Mouse (Mus musculus) MEL (cell line): ENCODE data around the gene Aptx. TPM values are rescaled to one million over a fixed set of nuclear protein-coding genes. Genes with fewer than 3 reads are reported as not detected.

Experiments
- DNase-seq: peaks from one replicate; pipeline ENCODE4 v3.0.0; 2011; ENCODE audit warnings: low read depth, low spot score
- H3K27ac ChIP-seq: 2 replicates; pipeline ENCODE4 v1.5.1; 2012; ENCODE audit warnings: low read depth, mild to moderate bottlenecking, control low read depth, low read length, moderate library complexity; ENCODE audit not compliant: control insufficient read depth
- H3K27me3 ChIP-seq, 2 experiments: fragments of 150-350 bp in 1 of 2; sonication (generic) in 1 of 2; 2 replicates each; pipeline ENCODE4 v1.6.1; 2012; ENCODE audit warnings: low read length in 2 of 2, mild to moderate bottlenecking in 2 of 2, improper control_type of control experiment in 1 of 2, moderate library complexity in 1 of 2; ENCODE audit not compliant: insufficient read depth in 2 of 2, control insufficient read depth in 1 of 2
- H3K36me3 ChIP-seq, 2 experiments: 2 replicates each; pipeline ENCODE4 v1.6.1; 2012 to 2014; ENCODE audit warnings: low read length in 2 of 2, improper control_type of control experiment in 1 of 2, inconsistent platforms in 1 of 2, mild to moderate bottlenecking in 1 of 2; ENCODE audit not compliant: insufficient read depth in 2 of 2, control insufficient read depth in 1 of 2
- H3K4me1 ChIP-seq, 2 experiments: fragments of 150-350 bp in 1 of 2; sonication (generic) in 1 of 2; 2 replicates each; pipeline ENCODE4 v1.6.1; 2012; ENCODE audit warnings: low read length in 2 of 2, improper control_type of control experiment in 1 of 2, mild to moderate bottlenecking in 1 of 2; ENCODE audit not compliant: insufficient read depth in 2 of 2, control insufficient read depth in 1 of 2
- H3K4me3 ChIP-seq, 2 experiments: fragments of 150-350 bp in 1 of 2; sonication (generic) in 1 of 2; 2 replicates each; pipeline ENCODE4 v1.5.1; 2012; ENCODE audit warnings: low read depth in 2 of 2, low read length in 2 of 2, mild to moderate bottlenecking in 2 of 2, moderate library complexity in 2 of 2, control low read depth in 1 of 2, improper control_type of control experiment in 1 of 2; ENCODE audit not compliant: control insufficient read depth in 1 of 2, insufficient read depth in 1 of 2
- H3K79me2 ChIP-seq: 2 replicates; pipeline ENCODE4 v1.6.1; 2012; ENCODE audit warnings: mild to moderate bottlenecking, low read length, moderate library complexity; ENCODE audit not compliant: control insufficient read depth, poor library complexity, insufficient read depth
- H3K9ac ChIP-seq: 2 replicates; pipeline ENCODE4 v1.6.1; 2012; ENCODE audit warnings: low read depth, mild to moderate bottlenecking, control low read depth, low read length, moderate library complexity; ENCODE audit not compliant: control insufficient read depth, poor library complexity, severe bottlenecking
- H3K9me3 ChIP-seq: fragments of 150-350 bp; sonication (generic); replicated peaks from 2 replicates; pipeline ENCODE4 v1.6.1; 2012; ENCODE audit warnings: mild to moderate bottlenecking, low read length, improper control_type of control experiment, moderate library complexity; ENCODE audit not compliant: insufficient read depth
- CHD2 ChIP-seq: IDR thresholded peaks from 2 replicates; pipeline ENCODE4 v1.6.1; 2011; ENCODE audit warnings: low read length, improper control_type of control experiment
- E2F4 ChIP-seq: IDR thresholded peaks from 2 replicates; pipeline ENCODE4 v1.6.1; 2011; ENCODE audit warnings: low read depth, low read length, improper control_type of control experiment, borderline replicate concordance
- ELF1 ChIP-seq: IDR thresholded peaks from 2 replicates; pipeline ENCODE4 v1.6.1; 2014; ENCODE audit warnings: low read depth, mild to moderate bottlenecking, inconsistent platforms, low read length, improper control_type of control experiment, moderate library complexity
- EP300 ChIP-seq, 2 experiments: IDR thresholded peaks; 2 replicates each; pipeline ENCODE4 v1.6.1; 2011; ENCODE audit warnings: improper control_type of control experiment in 2 of 2, low read length in 2 of 2, low read depth in 1 of 2, mild to moderate bottlenecking in 1 of 2
- GABPA ChIP-seq: IDR thresholded peaks from 2 replicates; pipeline ENCODE4 v1.6.1; 2012; ENCODE audit warnings: low read depth, mild to moderate bottlenecking, inconsistent platforms, low read length, improper control_type of control experiment, moderate library complexity
- GATA1 ChIP-seq: IDR thresholded peaks from 2 replicates; pipeline ENCODE4 v1.6.1; 2011; ENCODE audit warnings: low read depth, low read length, improper control_type of control experiment
- JUND ChIP-seq: IDR thresholded peaks from 2 replicates; pipeline ENCODE4 v1.6.1; 2011; ENCODE audit warnings: low read depth, mild to moderate bottlenecking, improper control_type of control experiment, low read length
- MAFK ChIP-seq: IDR thresholded peaks from 2 replicates; pipeline ENCODE4 v1.6.1; 2011; ENCODE audit warnings: low read depth, mild to moderate bottlenecking, low read length, improper control_type of control experiment, borderline replicate concordance
- MAX ChIP-seq: IDR thresholded peaks from 2 replicates; pipeline ENCODE4 v1.6.1; 2011; ENCODE audit warnings: low read length, improper control_type of control experiment
- NRF1 ChIP-seq: IDR thresholded peaks from 2 replicates; pipeline ENCODE4 v1.6.1; 2014; ENCODE audit warnings: low read depth, mild to moderate bottlenecking, inconsistent platforms, low read length, improper control_type of control experiment, moderate library complexity; ENCODE audit not compliant: poor library complexity, insufficient read depth, severe bottlenecking
- RCOR1 ChIP-seq: IDR thresholded peaks from 2 replicates; pipeline ENCODE4 v1.6.1; 2012; ENCODE audit warnings: low read depth, mild to moderate bottlenecking, inconsistent platforms, low read length, improper control_type of control experiment
- SIN3A ChIP-seq: IDR thresholded peaks from 2 replicates; pipeline ENCODE4 v1.6.1; 2012; ENCODE audit warnings: low read length, improper control_type of control experiment, inconsistent platforms
- TBP ChIP-seq: IDR thresholded peaks from 2 replicates; pipeline ENCODE4 v1.8.0; 2011; ENCODE audit warnings: low read depth, low read length, improper control_type of control experiment
- ZNF384 ChIP-seq: IDR thresholded peaks from 2 replicates; pipeline ENCODE4 v1.6.1; 2012; ENCODE audit warnings: low read depth, mild to moderate bottlenecking, inconsistent platforms, low read length, improper control_type of control experiment
- polyA plus RNA-seq, 2 experiments: library from polyadenylated mRNA; stranded (reverse) in 1 of 2; unstranded in 1 of 2; fragments of >175 nt in 1 of 2; fragments of >200 nt in 1 of 2; gene quantifications; 2 replicates each; pipeline versions ENCODE4 v1.2.1 to v1.2.4; 2012; ENCODE audit warnings: low replicate concordance in 2 of 2, low read depth in 1 of 2; ENCODE audit not compliant: insufficient read length in 2 of 2, insufficient read depth in 1 of 2, missing spikeins in 1 of 2
- total RNA-seq: library from RNA; depleted of rRNA; stranded (reverse); fragments of 300-350 nt; gene quantifications from 2 replicates; pipeline ENCODE4 v1.2.3, GENCODE M21; 2012

The Aptx gene
- total and polyA plus RNA-seq, 3 experiments, result 18.8 to 19.8 TPM; not detected in 1

DNA sequence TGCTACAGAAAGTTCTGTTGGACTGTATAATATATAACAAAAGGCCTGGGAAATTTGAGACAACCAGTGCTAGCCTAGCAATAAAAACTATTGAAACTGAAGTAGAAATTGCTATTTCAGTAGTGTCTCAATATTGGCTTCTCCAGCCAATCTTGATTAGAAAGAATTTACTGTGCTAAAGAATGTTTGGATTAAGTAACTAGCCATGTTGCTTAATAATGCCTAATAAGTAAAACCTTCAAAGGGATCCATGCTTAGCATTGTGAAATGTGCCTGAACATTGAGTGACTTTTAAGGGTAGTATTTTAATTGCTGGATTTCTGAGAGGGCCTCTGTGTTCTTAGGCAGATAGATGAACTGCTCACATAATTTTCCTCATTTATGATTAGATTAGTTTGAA, 22.6 kb upstream of the Aptx start:
- H3K9ac ChIP-seq, result no peak overlapping the region
- H3K27me3 ChIP-seq, result no peaks in the 10 kb centered on the region
- TF ChIP-seq ELF1 (no peak), NRF1 (no peak), JUND (no peak), TBP (no peak), ZNF384 (no peak), CHD2 (no peak), E2F4 (no peak), MAFK (no peak), EP300 (IDR thresholded peaks at IDR 0.05; ENCODE audit: low read depth in 1 of 2, low read length in 2 of 2) (no peak), GABPA (no peak)
- H3K4me1 ChIP-seq, result peaks cover 12 to 19% of the 10 kb centered on the region in 2 experiments
- no peak for DNase-seq
- H3K27ac ChIP-seq, result no peak overlapping the region
- no peaks in the 10 kb centered on the region for H3K9me3 ChIP-seq
- H3K4me3 ChIP-seq, result no peak overlapping the region; a peak in 1 of 4 replicates
- peaks cover 44 to 59% of the 10 kb centered on the region in 2 experiments for H3K36me3 ChIP-seq
- peaks cover 29% of the 10 kb centered on the region for H3K79me2 ChIP-seq

DNA sequence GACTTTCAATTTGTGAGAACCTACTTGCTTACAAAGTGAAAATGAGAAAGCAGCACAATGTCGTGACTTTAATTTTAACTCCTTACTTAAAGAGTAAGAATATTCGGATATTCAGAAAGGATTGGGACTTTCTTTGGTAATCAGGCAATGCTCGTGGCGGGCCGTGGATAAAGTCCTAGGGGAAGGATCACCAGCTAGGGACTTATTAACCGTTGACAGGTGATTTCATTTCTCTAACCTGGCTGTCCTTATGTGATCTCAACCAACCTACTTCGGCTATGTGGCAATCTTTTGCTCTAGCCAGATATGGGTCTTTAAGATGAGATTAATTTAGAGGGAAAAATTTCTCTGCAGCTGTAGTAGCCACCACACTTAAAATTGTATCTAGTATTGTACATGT, 22.1 kb upstream of the Aptx start:
- peaks cover 12 to 19% of the 10 kb centered on the region in 2 experiments for H3K4me1 ChIP-seq
- TF ChIP-seq EP300 (IDR thresholded peaks at IDR 0.05; ENCODE audit: low read depth in 1 of 2, low read length in 2 of 2) (no peak), ELF1 (no peak), MAX (no peak), SIN3A (0 out of 2 replicates have a peak, but pooled peaks have one; percentile 18), NRF1 (no peak), GATA1 (no peak), RCOR1 (no peak)
- H3K9ac ChIP-seq, result no peak overlapping the region

More for the DNA sequence above, 22.1 kb upstream of the Aptx start:
- Histone ChIP-seq H3K9me3 (no peaks in the 10 kb centered on the region), H3K36me3 (peaks cover 44 to 63% of the 10 kb centered on the region in 2 experiments), H3K27ac (no peak overlapping the region), H3K27me3 (no peaks in the 10 kb centered on the region), H3K4me3 (peak overlapping the region in 1 of 2 experiments; percentile 26; a peak in 3 of 4 replicates), H3K79me2 (peaks cover 29% of the 10 kb centered on the region)
- no peak for DNase-seq
